Mouse (Mus musculus): ENCODE data around the gene St7. TPM values are rescaled to one million over a fixed set of nuclear protein-coding genes. Genes with fewer than 3 reads are reported as not detected.

Gene St7
- 13.0 TPM for total RNA-seq (2023)

GRCm38 (mm10) chr6:17692647-17693046 lies at the start of gene St7:
St7 (plus strand) TSS chr6:17692933.

Other genes starting within 250 kb of the St7 start
- gene Met, start 229.1 kb upstream of the St7 start, total RNA-seq (2023): not detected
- gene Capza2, start 56.7 kb upstream of the St7 start, total RNA-seq (2023): 120 TPM